Mouse (Mus musculus) G1E (cell line): ENCODE measurements around the gene Wapl.

ENCODE experiments used
- CTCF ChIP-seq: IDR thresholded peaks from 2 replicates; pipeline ENCODE4 v1.5.1; 2012; ENCODE audit warnings: low read depth, low read length, inconsistent platforms, mixed read lengths
- GATA1 ChIP-seq: IDR thresholded peaks from 2 replicates; pipeline ENCODE4 v1.6.1; 2012; ENCODE audit warnings: borderline replicate concordance, low read length, inconsistent platforms, mixed read lengths
- POLR2AphosphoS5 ChIP-seq: IDR thresholded peaks from 2 replicates; pipeline ENCODE4 v1.6.1; 2012; ENCODE audit warnings: low read depth, low read length, inconsistent platforms; ENCODE audit not compliant: insufficient replicate concordance
- TAL1 ChIP-seq: conservative IDR thresholded peaks from 2 replicates; pipeline ENCODE4 v1.6.1; 2012; ENCODE audit warnings: low read depth, low read length, inconsistent platforms, mixed read lengths

DNA sequence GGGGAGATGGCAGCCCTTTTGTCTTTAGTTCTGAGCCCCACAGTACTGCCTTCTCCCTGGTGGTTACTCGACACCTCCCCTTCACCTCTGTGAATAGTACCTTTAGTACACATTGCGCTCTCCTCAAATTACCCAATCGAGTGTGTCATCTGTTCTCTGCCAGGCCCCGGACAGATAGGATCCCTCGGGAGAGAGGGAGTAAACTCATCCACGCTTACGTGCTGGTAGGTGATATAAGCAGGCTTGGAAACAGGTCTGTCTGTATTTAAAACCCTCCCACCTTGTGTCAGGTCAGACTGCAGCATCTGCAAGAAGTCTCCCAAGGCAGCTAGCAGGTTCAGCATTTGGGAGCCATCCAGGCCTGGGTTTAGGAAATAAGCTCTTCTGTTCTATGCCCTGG is 38.5 kb upstream of the Wapl start:
- TF ChIP-seq TAL1: no peak
- TF ChIP-seq POLR2AphosphoS5: no peak
- TF ChIP-seq CTCF: no peak
- no peak for TF ChIP-seq GATA1
